Mouse (Mus musculus) olfactory bulb, adult 2 months (tissue): ENCODE measurements around the gene Mrpl47.

Experiments
- CTCF ChIP-seq: fragments of 200-500 bp; IDR thresholded peaks from 2 replicates; pipeline ENCODE4 v1.5.1; 2012; ENCODE audit warnings: low read depth, mild to moderate bottlenecking, low read length, moderate library complexity; ENCODE audit not compliant: insufficient read depth
- POLR2A ChIP-seq: fragments of 200-500 bp; IDR thresholded peaks from 2 replicates; pipeline ENCODE4 v1.6.1; 2012; ENCODE audit warnings: mild to moderate bottlenecking, low read depth, low read length, moderate library complexity; ENCODE audit not compliant: insufficient read depth

DNA sequence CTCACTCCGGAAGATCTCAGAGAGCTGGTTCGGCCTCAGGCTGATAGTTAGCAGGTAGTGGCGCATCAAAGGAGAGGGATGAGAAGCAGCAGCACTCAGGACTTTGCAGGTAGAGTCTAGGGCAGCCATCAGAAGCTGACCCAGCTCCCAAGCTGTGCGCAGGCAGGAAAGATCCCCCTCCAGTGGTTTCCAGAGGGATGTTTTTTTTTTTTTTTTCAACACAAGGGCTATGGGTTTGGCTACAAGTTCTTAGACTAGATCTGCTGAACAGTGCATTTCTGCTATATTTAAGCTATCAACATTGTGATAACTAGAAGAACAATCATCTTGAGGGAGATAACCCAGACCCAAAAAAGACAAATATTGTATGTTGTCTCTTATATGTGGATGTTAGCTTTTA is 50.2 kb downstream of the Mrpl47 start:
- TF ChIP-seq CTCF: no peak
- no peak for TF ChIP-seq POLR2A
